Mouse (Mus musculus) midbrain, embryonic 11.5 days (tissue): Measurements from ENCODE around the gene Adamts17. TPM values are rescaled to one million over a fixed set of nuclear protein-coding genes. Genes with fewer than 3 reads are reported as not detected.

Experiments
- ATAC-seq: fragments of 200-750 bp; cut with Nextera tagmentation; 2 replicates; pipeline ENCODE4 v1.8.0; 2017; ENCODE audit warnings: moderate TSS enrichment, moderate library complexity; ENCODE audit not compliant: low FRiP score
- DNase-seq: peaks from one replicate; pipeline ENCODE4 v3.0.0; 2015; ENCODE audit warnings: low spot score; ENCODE audit errors: missing footprints
- H3K27ac ChIP-seq: fragments of 300-500 bp; sonication (generic); 2 replicates; pipeline ENCODE4 v1.5.1; 2014; ENCODE audit warnings: low read depth, low read length
- H3K27me3 ChIP-seq: fragments of 300-500 bp; sonication (generic); 2 replicates; pipeline ENCODE4 v1.6.1; 2014; ENCODE audit warnings: mild to moderate bottlenecking, low read length, moderate library complexity, mixed read lengths; ENCODE audit not compliant: control insufficient read depth, insufficient read depth
- H3K36me3 ChIP-seq: fragments of 300-500 bp; sonication (generic); 2 replicates; pipeline ENCODE4 v1.6.1; 2014; ENCODE audit warnings: mild to moderate bottlenecking, low read length, moderate library complexity, mixed read lengths; ENCODE audit not compliant: control insufficient read depth, insufficient read depth
- H3K4me1 ChIP-seq: fragments of 300-500 bp; sonication (generic); 2 replicates; pipeline ENCODE4 v1.6.1; 2014; ENCODE audit warnings: low read length; ENCODE audit not compliant: control insufficient read depth, insufficient read depth
- H3K4me2 ChIP-seq: fragments of 300-500 bp; sonication (generic); 2 replicates; pipeline ENCODE4 v1.6.1; 2014; ENCODE audit warnings: mild to moderate bottlenecking, moderate library complexity
- H3K4me3 ChIP-seq: fragments of 300-500 bp; sonication (generic); 2 replicates; pipeline ENCODE4 v1.5.1; 2014; ENCODE audit warnings: low read depth, low read length
- H3K9ac ChIP-seq: fragments of 300-500 bp; sonication (generic); 2 replicates; pipeline ENCODE4 v1.6.1; 2014; ENCODE audit warnings: low read length
- H3K9me3 ChIP-seq: fragments of 300-500 bp; sonication (generic); 2 replicates; pipeline ENCODE4 v1.6.1; 2016; ENCODE audit warnings: low read length; ENCODE audit not compliant: control insufficient read depth
- WGBS: fragments of 180-500 bp; shearing (Covaris S2); extraction: QIAGEN DNeasy Blood & Tissue Kit; methylation state at CpG from one replicate; pipeline ENCODE4 v1.1.7; 2014; 5-methylcytosine and 5-hydroxymethylcytosine counted together
- polyA plus RNA-seq: library from polyadenylated mRNA; unstranded; fragments of >200 nt; fragmentation: Nextera tagmentation; extraction: Ambion mirVana; gene quantifications from 2 replicates; pipeline ENCODE4 v1.2.1, GENCODE M21; 2014

The Adamts17 gene
- polyA plus RNA-seq, 1 experiment from 2014 or later, result 0.96 TPM

DNA sequence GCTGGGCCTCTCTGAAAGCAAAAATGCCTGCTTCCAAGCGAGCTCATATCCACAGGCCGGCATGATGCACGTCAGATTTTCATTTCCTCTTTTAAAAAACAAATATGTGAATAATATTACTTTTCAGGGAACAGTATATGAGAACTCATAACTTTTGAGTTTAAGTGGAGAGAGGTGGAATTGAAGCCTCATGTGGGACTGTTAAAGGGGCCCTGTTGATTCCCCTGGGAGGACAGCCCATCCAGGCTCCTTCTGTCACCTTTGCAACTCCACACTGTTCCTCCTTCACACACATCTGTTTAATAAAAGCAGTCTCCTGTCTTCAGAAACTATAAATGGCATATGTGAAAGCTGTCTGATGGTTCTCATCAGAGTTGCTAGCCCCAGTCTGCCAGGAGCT lies 275.5 kb downstream of the Adamts17 start:
- no peak for DNase-seq
- ATAC-seq, result no peak
- H3K36me3 ChIP-seq, result no peaks in the 10 kb centered on the region
- H3K4me1 ChIP-seq, result no peaks in the 10 kb centered on the region
- no peak overlapping the region for H3K9ac ChIP-seq
- no peaks in the 10 kb centered on the region for H3K9me3 ChIP-seq
- WGBS, result 95% methylated on average over 3 of the region's 3 CpGs
- no peak overlapping the region for H3K4me3 ChIP-seq
- H3K4me2 ChIP-seq, result no peak overlapping the region
- no peaks in the 10 kb centered on the region for H3K27me3 ChIP-seq
- H3K27ac ChIP-seq, result no peak overlapping the region

DNA sequence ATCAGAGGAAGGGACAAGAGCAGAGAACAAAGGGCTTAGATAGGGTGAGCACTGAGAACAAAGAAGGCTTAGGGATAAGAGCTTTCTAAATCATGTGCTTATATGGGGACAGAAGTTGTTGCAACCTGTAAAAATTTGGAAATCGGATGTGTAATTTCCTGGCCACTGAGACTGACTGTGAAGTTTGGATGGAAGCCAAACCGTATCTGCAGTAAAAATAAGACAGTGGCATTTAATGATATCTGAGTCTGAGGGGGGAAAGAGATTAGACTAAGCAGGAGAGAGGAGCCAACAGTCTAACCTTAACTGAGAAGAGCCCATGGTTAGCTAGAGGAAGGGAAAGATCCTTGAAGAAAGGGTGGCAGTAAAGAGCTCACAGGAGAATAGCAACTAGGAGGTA lies 295.6 kb downstream of the Adamts17 start:
- no peaks in the 10 kb centered on the region for H3K4me1 ChIP-seq
- H3K27me3 ChIP-seq, result no peaks in the 10 kb centered on the region
- ATAC-seq (no peak), DNase-seq (no peak)
- no peak overlapping the region for H3K4me3 ChIP-seq
- H3K9me3 ChIP-seq, result no peaks in the 10 kb centered on the region
- H3K4me2 ChIP-seq, result no peak overlapping the region
- no peak overlapping the region for H3K9ac ChIP-seq
- H3K36me3 ChIP-seq, result no peaks in the 10 kb centered on the region
- H3K27ac ChIP-seq, result no peak overlapping the region
- WGBS, result 72% methylated on average over 2 of the region's 2 CpGs

DNA sequence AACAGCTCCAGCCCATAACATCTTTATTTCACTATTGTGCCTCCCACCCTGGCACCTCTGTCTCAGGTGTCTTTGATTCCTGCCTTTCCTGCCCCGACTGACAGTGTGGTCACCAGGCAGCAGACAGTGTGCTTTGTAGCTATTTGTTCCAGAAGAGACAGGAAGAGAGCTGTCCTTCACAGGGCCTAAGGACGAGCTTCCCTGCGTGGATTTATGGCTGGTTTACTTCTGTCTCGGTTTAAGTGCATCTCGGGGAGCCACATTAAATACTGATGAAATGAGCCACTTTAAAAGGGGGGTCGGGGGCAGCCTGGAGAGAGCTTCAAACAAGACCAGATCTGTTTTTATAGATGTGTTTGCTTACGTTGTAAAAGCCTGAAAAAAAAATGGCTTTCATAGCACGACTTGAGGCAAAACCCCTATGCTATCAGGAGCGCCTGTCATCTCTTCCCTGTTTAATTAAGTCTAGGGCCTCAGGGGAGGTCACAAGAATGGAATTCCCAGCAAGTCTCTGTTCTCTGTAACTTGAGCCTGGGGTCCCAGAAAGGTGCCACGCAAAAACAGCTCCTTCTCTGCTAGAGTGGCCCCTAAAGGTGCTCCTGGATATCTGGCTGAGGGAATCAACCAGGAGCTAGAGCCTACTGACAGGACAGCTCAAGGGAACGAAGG lies 302.9 kb downstream of the Adamts17 start:
- peak; percentile 85 for DNase-seq
- Histone ChIP-seq H3K4me2 (no peak overlapping the region), H3K9ac (no peak overlapping the region), H3K27ac (no peak overlapping the region), H3K4me1 (no peaks in the 10 kb centered on the region), H3K9me3 (no peaks in the 10 kb centered on the region), H3K4me3 (no peak overlapping the region), H3K27me3 (no peaks in the 10 kb centered on the region), H3K36me3 (no peaks in the 10 kb centered on the region)
- ATAC-seq, result no peak
- 41% methylated on average over 11 of the region's 11 CpGs for WGBS

- Histone ChIP-seq H3K4me3 (no peak overlapping the region), H3K36me3 (no peaks in the 10 kb centered on the region), H3K9me3 (no peaks in the 10 kb centered on the region), H3K4me1 (no peaks in the 10 kb centered on the region), H3K27me3 (no peaks in the 10 kb centered on the region), H3K9ac (no peak overlapping the region), H3K4me2 (no peak overlapping the region), H3K27ac (no peak overlapping the region)
- ATAC-seq, result no peak
- no peak for DNase-seq
- 77% methylated on average over 7 of the region's 7 CpGs for WGBS
Measured at GRCm38 (mm10) chr7:67145748-67146147, 306.2 kb downstream of the Adamts17 start.

- no peak for DNase-seq
- no peaks in the 10 kb centered on the region for H3K36me3 ChIP-seq
- H3K9ac ChIP-seq, result no peak overlapping the region
- ATAC-seq, result no peak
- no peaks in the 10 kb centered on the region for H3K9me3 ChIP-seq
- no peak overlapping the region for H3K4me3 ChIP-seq
- no peak overlapping the region for H3K4me2 ChIP-seq
- no peak overlapping the region for H3K27ac ChIP-seq
- WGBS, result 88% methylated on average over 6 of the region's 6 CpGs
- H3K4me1 ChIP-seq, result no peaks in the 10 kb centered on the region
- no peaks in the 10 kb centered on the region for H3K27me3 ChIP-seq
Measured at GRCm38 (mm10) chr7:67146151-67146550, 306.6 kb downstream of the Adamts17 start.

DNA sequence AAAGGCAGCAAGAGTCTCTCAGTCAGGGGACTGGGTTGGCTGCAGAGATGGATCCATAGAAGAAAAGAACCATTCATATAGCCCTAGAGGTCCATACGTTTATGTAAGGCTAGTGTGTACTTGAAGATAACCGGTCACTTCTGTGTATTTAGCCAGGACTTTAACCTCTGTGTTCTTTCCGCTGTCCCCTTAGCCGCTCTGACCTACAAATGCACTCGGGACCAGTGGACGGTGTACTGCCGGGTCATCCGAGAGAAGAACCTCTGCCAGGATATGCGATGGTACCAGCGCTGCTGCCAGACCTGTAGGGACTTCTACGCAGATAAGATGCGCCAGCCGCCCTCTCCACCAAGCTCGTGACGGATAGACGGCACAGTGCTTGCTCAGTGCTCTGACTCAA lies 310.2 kb downstream of the Adamts17 start:
- ATAC-seq, result no peak
- Histone ChIP-seq H3K4me2 (no peak overlapping the region), H3K36me3 (no peaks in the 10 kb centered on the region), H3K27me3 (no peaks in the 10 kb centered on the region), H3K9me3 (no peaks in the 10 kb centered on the region), H3K4me1 (no peaks in the 10 kb centered on the region), H3K4me3 (no peak overlapping the region), H3K27ac (no peak overlapping the region), H3K9ac (no peak overlapping the region)
- DNase-seq, result no peak
- WGBS, result 94% methylated on average over 16 of the region's 16 CpGs

DNA sequence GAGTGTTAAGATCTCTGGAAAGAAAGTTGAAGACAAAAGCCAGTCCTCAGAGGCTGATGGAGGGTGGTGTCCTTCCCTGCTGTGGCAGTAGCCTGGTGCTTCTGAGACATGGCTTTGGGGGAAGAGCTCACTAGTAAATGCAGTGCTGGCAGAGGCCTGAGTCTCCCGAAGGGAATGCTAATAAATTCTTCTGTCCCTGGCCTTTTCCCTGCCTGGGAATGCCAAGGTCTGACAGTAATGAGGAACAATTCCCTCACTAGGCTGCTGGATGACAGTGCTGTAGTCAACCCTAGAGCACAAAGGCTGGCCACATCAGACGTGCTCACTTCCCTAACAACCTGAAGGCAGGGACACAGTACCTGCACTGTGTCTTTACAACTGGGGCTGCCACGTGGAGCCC lies 313.1 kb downstream of the Adamts17 start:
- WGBS, result 51% methylated on average over 3 of the region's 3 CpGs
- no peak overlapping the region for H3K27ac ChIP-seq
- ATAC-seq, result no peak
- no peak for DNase-seq
- H3K9me3 ChIP-seq, result no peaks in the 10 kb centered on the region
- H3K4me1 ChIP-seq, result no peaks in the 10 kb centered on the region
- H3K4me3 ChIP-seq, result no peak overlapping the region
- no peaks in the 10 kb centered on the region for H3K27me3 ChIP-seq
- H3K9ac ChIP-seq, result no peak overlapping the region
- H3K4me2 ChIP-seq, result no peak overlapping the region
- H3K36me3 ChIP-seq, result no peaks in the 10 kb centered on the region

GRCm38 (mm10) chr7:67162135-67162534 lies 322.6 kb downstream of the Adamts17 start:
- H3K9me3 ChIP-seq, result no peaks in the 10 kb centered on the region
- no peak for ATAC-seq
- no peak for DNase-seq
- H3K27me3 ChIP-seq, result no peaks in the 10 kb centered on the region
- H3K27ac ChIP-seq, result no peak overlapping the region
- no peaks in the 10 kb centered on the region for H3K36me3 ChIP-seq
- H3K4me2 ChIP-seq, result no peak overlapping the region
- H3K9ac ChIP-seq, result no peak overlapping the region
- H3K4me1 ChIP-seq, result no peaks in the 10 kb centered on the region
- no peak overlapping the region for H3K4me3 ChIP-seq
- WGBS, result 90% methylated on average over 8 of the region's 8 CpGs

DNA sequence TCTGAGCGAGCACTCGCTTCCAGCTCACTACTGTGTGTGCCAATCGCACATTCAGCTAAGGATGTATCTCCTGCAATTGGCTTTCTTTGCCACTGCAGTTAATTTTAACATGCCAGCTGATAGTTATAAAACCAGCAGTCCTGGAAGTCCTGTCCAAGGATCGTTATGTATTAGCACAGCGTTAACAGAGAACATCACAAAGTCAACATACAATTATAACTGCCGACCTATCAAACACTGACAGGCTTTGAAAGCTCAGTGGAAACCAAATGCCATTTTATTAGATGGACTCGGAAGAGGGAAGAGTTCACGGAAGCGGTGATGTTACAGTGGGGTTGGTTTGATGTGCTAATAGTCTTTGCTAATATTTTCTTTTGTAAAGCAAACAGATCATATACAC lies 328.8 kb downstream of the Adamts17 start:
- DNase-seq (no peak), ATAC-seq (no peak)

More for the DNA sequence above, 328.8 kb downstream of the Adamts17 start:
- no peaks in the 10 kb centered on the region for H3K4me1 ChIP-seq
- no peaks in the 10 kb centered on the region for H3K9me3 ChIP-seq
- no peak overlapping the region for H3K9ac ChIP-seq
- H3K27ac ChIP-seq, result no peak overlapping the region
- H3K27me3 ChIP-seq, result no peaks in the 10 kb centered on the region
- WGBS, result 92% methylated on average over 9 of the region's 9 CpGs
- no peak overlapping the region for H3K4me3 ChIP-seq
- no peak overlapping the region for H3K4me2 ChIP-seq
- no peaks in the 10 kb centered on the region for H3K36me3 ChIP-seq
